Mouse (Mus musculus) lung, embryonic 16.5 days (tissue): ENCODE data around the gene Neu3. TPM values are rescaled to one million over a fixed set of nuclear protein-coding genes. Genes with fewer than 3 reads are reported as not detected.

ENCODE experiments used
- polyA plus RNA-seq: library from polyadenylated mRNA; unstranded; fragments of >200 nt; fragmentation: Nextera tagmentation; extraction: Ambion mirVana; gene quantifications from 2 replicates; pipeline ENCODE4 v1.2.1, GENCODE M21; 2015

Neu3 gene
- polyA plus RNA-seq, 1 experiment from 2014 or later = 6.8 TPM

Other genes with a start within 250 kb of the Neu3 start
- gene Tpbgl, start 201.3 kb downstream of the Neu3 start, polyA plus RNA-seq = 0.92 and 1.1 TPM in 2 replicates
- 4.0 and 4.4 TPM in 2 replicates for gene Slco2b1, start 117.1 kb downstream of the Neu3 start, polyA plus RNA-seq
- not detected in 2 replicates for gene Olfr520, start 98.1 kb downstream of the Neu3 start, polyA plus RNA-seq
- gene Olfr521, start 64.9 kb downstream of the Neu3 start, polyA plus RNA-seq = not detected in 2 replicates
- 0.28 and 0.54 TPM in 2 replicates for gene Xrra1, start 30.7 kb upstream of the Neu3 start, polyA plus RNA-seq
- gene Spcs2, start 35.0 kb upstream of the Neu3 start, polyA plus RNA-seq = 397 and 399 TPM in 2 replicates
- gene Rnf169, start 152.0 kb upstream of the Neu3 start, polyA plus RNA-seq = 4.4 and 5.2 TPM in 2 replicates
- gene Chrdl2, start 177.8 kb upstream of the Neu3 start, polyA plus RNA-seq = 0.35 TPM in 1 of 2 replicates, not detected in the other